Mouse (Mus musculus): ENCODE measurements around the gene Helz.

DNA sequence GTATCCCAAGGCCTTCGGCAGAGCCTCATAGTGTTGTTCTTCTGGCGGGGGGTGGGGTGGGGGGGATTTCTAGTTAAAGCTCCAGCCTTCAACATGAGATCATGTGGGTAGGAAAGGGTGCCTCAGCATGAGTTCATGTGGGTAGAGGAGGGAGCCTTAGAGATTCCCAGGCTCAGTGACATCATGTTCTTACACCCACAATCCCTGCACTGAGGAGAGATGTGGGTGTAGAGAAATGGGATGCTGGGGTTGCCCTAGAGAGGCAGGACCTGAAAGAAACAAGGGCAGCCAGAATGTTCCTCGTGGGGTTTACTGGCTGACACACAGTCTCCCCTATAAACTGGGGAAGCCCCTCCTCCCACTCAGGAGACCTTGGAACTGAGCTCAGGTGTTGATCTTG is 162.6 kb downstream of the Helz start:
- TF ChIP-seq POLR2A (IDR thresholded peaks at IDR 0.05; ENCODE audit: borderline replicate concordance, extremely low read depth, insufficient read depth, insufficient read length, poor library complexity, severe bottlenecking) (no peak), CTCF (IDR thresholded peaks at IDR 0.05; ENCODE audit: borderline replicate concordance, extremely low read depth, insufficient read depth, insufficient read length) (no peak)

Data from brain, embryonic 14.5 days (tissue).